Mouse (Mus musculus) heart, postnatal 0 days (tissue): ENCODE results near the gene Plau.

Experiments used
- CTCF ChIP-seq: IDR thresholded peaks from 2 replicates; pipeline ENCODE4 v1.5.1; 2016; ENCODE audit warnings: antibody characterized with exemption, control low read depth, low read depth
- EP300 ChIP-seq: IDR thresholded peaks from 2 replicates; pipeline ENCODE4 v1.6.1; 2016; ENCODE audit warnings: antibody characterized with exemption, low read depth

- TF ChIP-seq CTCF (no peak), EP300 (no peak)
These were observed 7.7 kb downstream of the Plau start for GRCm38 (mm10) chr14:20844126-20844525.
